Mouse (Mus musculus) C2C12 (cell line): ENCODE data around the gene Rcor1.

Experiments
- CEBPB ChIP-seq: IDR thresholded peaks from one replicate; pipeline ENCODE4 v1.6.1; 2011; ENCODE audit warnings: low read depth, mild to moderate bottlenecking, control low read depth, moderate library complexity
- CTCF ChIP-seq: IDR thresholded peaks from one replicate; pipeline ENCODE4 v1.5.1; 2011; ENCODE audit not compliant: control insufficient read depth, insufficient read depth, insufficient read length
- FOSL1 ChIP-seq: IDR thresholded peaks from one replicate; pipeline ENCODE4 v1.8.0; 2011; ENCODE audit warnings: mild to moderate bottlenecking, low read length; ENCODE audit not compliant: poor library complexity, insufficient read depth, severe bottlenecking
- MAX ChIP-seq: IDR thresholded peaks from one replicate; pipeline ENCODE4 v1.6.1; 2011; ENCODE audit warnings: mild to moderate bottlenecking, control low read depth

- TF ChIP-seq CTCF (no peak), CEBPB (no peak), FOSL1 (no peak), MAX (no peak)
Measured at GRCm38 (mm10) chr12:111006339-111006738, 32.8 kb upstream of the Rcor1 start.
